Mouse (Mus musculus): Measurements from ENCODE around the gene Dlx4.

- TF ChIP-seq CTCF (IDR thresholded peaks at IDR 0.05; ENCODE audit: extremely low read depth, insufficient read depth, insufficient read length, insufficient replicate concordance) (no peak), POLR2A (IDR thresholded peaks at IDR 0.05; ENCODE audit: low read depth, low read length) (no peak)
Observed at GRCm38 (mm10) chr11:95119990-95120632, 26.0 kb downstream of the Dlx4 start, which contains the start of gene Dlx3.

Data from spleen, adult 2 months (tissue).